Mouse (Mus musculus): ENCODE data around the gene Mcf2. TPM values are rescaled to one million over a fixed set of nuclear protein-coding genes. Genes with fewer than 3 reads are reported as not detected.

The Mcf2 gene
- total RNA-seq, 2 experiments from 2014 or later = 3.5 to 4.9 TPM

Other genes starting within 250 kb of the Mcf2 start
- gene F9, start 179.6 kb downstream of the Mcf2 start, total RNA-seq (2021) = under 1 TPM; 0.34 to 0.41 TPM